Mouse (Mus musculus) embryonic fibroblast, embryonic 13.5 days (primary cell): Measurements from ENCODE around the gene Zranb1.

ENCODE experiments used
- CTCF ChIP-seq: IDR thresholded peaks from 2 replicates; pipeline ENCODE4 v1.5.1; 2011; ENCODE audit warnings: mild to moderate bottlenecking, control low read depth, low read length, moderate library complexity, borderline replicate concordance; ENCODE audit not compliant: insufficient read depth
- POLR2A ChIP-seq: IDR thresholded peaks from 2 replicates; pipeline ENCODE4 v1.6.1; 2011; ENCODE audit warnings: low read depth, mild to moderate bottlenecking, control low read depth, low read length, moderate library complexity

- TF ChIP-seq CTCF (no peak), POLR2A (no peak)
These were observed 71.3 kb downstream of the Zranb1 start for GRCm38 (mm10) chr7:133002271-133002670.
